Mouse (Mus musculus): ENCODE data around the gene Gm42878. TPM values are rescaled to one million over a fixed set of nuclear protein-coding genes. Genes with fewer than 3 reads are reported as not detected.
A peak's percentile ranks its signal among the peaks of the same experiment; 100 is the strongest.

Gene Gm42878
- polyA plus RNA-seq, 1 experiment from 2014 or later = not detected

- 57% methylated on average over 8 of the region's 9 CpGs for WGBS
- Histone ChIP-seq H3K9me3 (ENCODE audit: control insufficient read depth, low read length) (no peaks in the 10 kb centered on the region), H3K4me3 (ENCODE audit: low read length) (no peak overlapping the region), H3K27me3 (ENCODE audit: control insufficient read depth, insufficient read depth, low read depth, low read length) (no peaks in the 10 kb centered on the region), H3K9ac (ENCODE audit: low read length) (no peak overlapping the region), H3K36me3 (ENCODE audit: control insufficient read depth, insufficient read depth, low read length) (peaks cover 17% of the 10 kb centered on the region), H3K4me1 (replicated peaks; ENCODE audit: control insufficient read depth, insufficient read depth, low read length) (peaks cover 12% of the 10 kb centered on the region), H3K4me2 (ENCODE audit: low read depth, low read length) (no peak overlapping the region), H3K27ac (ENCODE audit: low read length) (peak overlapping the region; percentile 72)
- ATAC-seq (ENCODE audit: low read depth) = peak; percentile 77
Observed at GRCm38 (mm10) chr5:121569881-121570420, 24.7 kb upstream of the Gm42878 start.

- H3K36me3 ChIP-seq (ENCODE audit: control insufficient read depth, insufficient read depth, low read length) = 0 out of 2 replicates have a peak, but pooled peaks cover 4% of the 10 kb centered on the region
- no peaks in the 10 kb centered on the region for H3K9me3 ChIP-seq (ENCODE audit: control insufficient read depth, low read length)
- H3K4me1 ChIP-seq (replicated peaks; ENCODE audit: control insufficient read depth, insufficient read depth, low read length) = peaks cover 10% of the 10 kb centered on the region
- H3K4me3 ChIP-seq (ENCODE audit: low read length) = no peak overlapping the region
- no peak overlapping the region for H3K27ac ChIP-seq (ENCODE audit: low read length)
- ATAC-seq (ENCODE audit: low read depth) = no peak
- H3K9ac ChIP-seq (ENCODE audit: low read length) = no peak overlapping the region
- H3K27me3 ChIP-seq (ENCODE audit: control insufficient read depth, insufficient read depth, low read depth, low read length) = no peaks in the 10 kb centered on the region
- WGBS = 81% methylated on average over 16 of the region's 16 CpGs
- no peak overlapping the region for H3K4me2 ChIP-seq (ENCODE audit: low read depth, low read length)
Observed at GRCm38 (mm10) chr5:121566035-121566681, 20.9 kb upstream of the Gm42878 start.

- Histone ChIP-seq H3K9ac (ENCODE audit: low read length) (peak overlapping the region; percentile 53), H3K4me3 (ENCODE audit: low read length) (peak overlapping the region; percentile 37), H3K4me2 (ENCODE audit: low read depth, low read length) (peak overlapping the region; percentile 57), H3K36me3 (ENCODE audit: control insufficient read depth, insufficient read depth, low read length) (0 out of 2 replicates have a peak, but pooled peaks cover 2% of the 10 kb centered on the region), H3K27me3 (ENCODE audit: control insufficient read depth, insufficient read depth, low read depth, low read length) (no peaks in the 10 kb centered on the region), H3K27ac (ENCODE audit: low read length) (no peak overlapping the region), H3K9me3 (ENCODE audit: control insufficient read depth, low read length) (no peaks in the 10 kb centered on the region), H3K4me1 (replicated peaks; ENCODE audit: control insufficient read depth, insufficient read depth, low read length) (peaks cover 3% of the 10 kb centered on the region; the same call in 1 of the 2 replicates)
- 4% methylated on average over 11 of the region's 11 CpGs for WGBS
- ATAC-seq (ENCODE audit: low read depth) = peak; percentile 59; the same call in 1 of the 2 replicates
Observed at GRCm38 (mm10) chr5:121564468-121564895, 19.2 kb upstream of the Gm42878 start.

- no peaks in the 10 kb centered on the region for H3K27me3 ChIP-seq (ENCODE audit: control insufficient read depth, insufficient read depth, low read depth, low read length)
- H3K4me1 ChIP-seq (replicated peaks; ENCODE audit: control insufficient read depth, insufficient read depth, low read length) = peaks cover 3% of the 10 kb centered on the region; the same call in 1 of the 2 replicates
- no peak for ATAC-seq (ENCODE audit: low read depth)
- 92% methylated on average over 3 of the region's 3 CpGs for WGBS
- no peaks in the 10 kb centered on the region for H3K36me3 ChIP-seq (ENCODE audit: control insufficient read depth, insufficient read depth, low read length)
- H3K9me3 ChIP-seq (ENCODE audit: control insufficient read depth, low read length) = no peaks in the 10 kb centered on the region
- no peak overlapping the region for H3K9ac ChIP-seq (ENCODE audit: low read length)
- no peak overlapping the region for H3K4me3 ChIP-seq (ENCODE audit: low read length)
- no peak overlapping the region for H3K27ac ChIP-seq (ENCODE audit: low read length)
- no peak overlapping the region for H3K4me2 ChIP-seq (ENCODE audit: low read depth, low read length)
Observed at GRCm38 (mm10) chr5:121562436-121562835, 17.2 kb upstream of the Gm42878 start.

- no peaks in the 10 kb centered on the region for H3K27me3 ChIP-seq (ENCODE audit: control insufficient read depth, insufficient read depth, low read depth, low read length)
- peaks cover 9% of the 10 kb centered on the region for H3K4me1 ChIP-seq (replicated peaks; ENCODE audit: control insufficient read depth, insufficient read depth, low read length)
- WGBS = 81% methylated on average over 7 of the region's 7 CpGs
- no peaks in the 10 kb centered on the region for H3K9me3 ChIP-seq (ENCODE audit: control insufficient read depth, low read length)
- no peak overlapping the region for H3K27ac ChIP-seq (ENCODE audit: low read length)
- no peak for ATAC-seq (ENCODE audit: low read depth)
- H3K4me2 ChIP-seq (ENCODE audit: low read depth, low read length) = no peak overlapping the region
- no peaks in the 10 kb centered on the region for H3K36me3 ChIP-seq (ENCODE audit: control insufficient read depth, insufficient read depth, low read length)
- H3K9ac ChIP-seq (ENCODE audit: low read length) = no peak overlapping the region
- no peak overlapping the region for H3K4me3 ChIP-seq (ENCODE audit: low read length)
Observed at GRCm38 (mm10) chr5:121549196-121549595, 3.9 kb upstream of the Gm42878 start.

- no peak for ATAC-seq (ENCODE audit: low read depth)
- Histone ChIP-seq H3K27ac (ENCODE audit: low read length) (no peak overlapping the region), H3K27me3 (ENCODE audit: control insufficient read depth, insufficient read depth, low read depth, low read length) (no peaks in the 10 kb centered on the region), H3K4me3 (ENCODE audit: low read length) (no peak overlapping the region), H3K9me3 (ENCODE audit: control insufficient read depth, low read length) (no peaks in the 10 kb centered on the region), H3K9ac (ENCODE audit: low read length) (no peak overlapping the region), H3K4me1 (replicated peaks; ENCODE audit: control insufficient read depth, insufficient read depth, low read length) (peaks cover 16% of the 10 kb centered on the region), H3K4me2 (ENCODE audit: low read depth, low read length) (no peak overlapping the region), H3K36me3 (ENCODE audit: control insufficient read depth, insufficient read depth, low read length) (no peaks in the 10 kb centered on the region)
- WGBS = 92% methylated on average over 3 of the region's 3 CpGs
Observed at GRCm38 (mm10) chr5:121547084-121547483, 1.8 kb upstream of the Gm42878 start.

GRCm38 (mm10) chr5:121546530-121546895 is 1.2 kb upstream of the Gm42878 start:
- Histone ChIP-seq H3K4me2 (ENCODE audit: low read depth, low read length) (peak overlapping the region; percentile 66), H3K9ac (ENCODE audit: low read length) (peak overlapping the region; percentile 95), H3K9me3 (ENCODE audit: control insufficient read depth, low read length) (no peaks in the 10 kb centered on the region), H3K4me3 (ENCODE audit: low read length) (peak overlapping the region; percentile 97), H3K27ac (ENCODE audit: low read length) (no peak overlapping the region; the same call in 1 of the 2 replicates), H3K27me3 (ENCODE audit: control insufficient read depth, insufficient read depth, low read depth, low read length) (no peaks in the 10 kb centered on the region), H3K36me3 (ENCODE audit: control insufficient read depth, insufficient read depth, low read length) (no peaks in the 10 kb centered on the region), H3K4me1 (replicated peaks; ENCODE audit: control insufficient read depth, insufficient read depth, low read length) (peaks cover 16% of the 10 kb centered on the region)
- 22% methylated on average over 6 of the region's 6 CpGs for WGBS
- peak; percentile 35; the same call in 1 of the 2 replicates for ATAC-seq (ENCODE audit: low read depth)

- 1% methylated on average over 48 of the region's 55 CpGs for WGBS
- peak within 1 kb of the TSS; percentile 95 for H3K9ac ChIP-seq (ENCODE audit: low read length)
- peak within 1 kb of the TSS; percentile 97 for H3K4me3 ChIP-seq (ENCODE audit: low read length)
- peak within 1 kb of the TSS; percentile 72 for H3K4me2 ChIP-seq (ENCODE audit: low read depth, low read length)
- H3K27me3 ChIP-seq (ENCODE audit: control insufficient read depth, insufficient read depth, low read depth, low read length) = no peaks in the 10 kb centered on the region
- ATAC-seq (ENCODE audit: low read depth) = peak; percentile 96
- peak within 1 kb of the TSS; percentile 92 for H3K27ac ChIP-seq (ENCODE audit: low read length)
- peaks cover 16% of the 10 kb centered on the region for H3K4me1 ChIP-seq (replicated peaks; ENCODE audit: control insufficient read depth, insufficient read depth, low read length)
- H3K36me3 ChIP-seq (ENCODE audit: control insufficient read depth, insufficient read depth, low read length) = no peaks in the 10 kb centered on the region
- no peaks in the 10 kb centered on the region for H3K9me3 ChIP-seq (ENCODE audit: control insufficient read depth, low read length)
Observed at GRCm38 (mm10) chr5:121545793-121546529, 679 bp upstream of the Gm42878 start, which contains the start of gene Mapkapk5. TSS of gene Mapkapk5 (minus strand) at chr5:121545905.

GRCm38 (mm10) chr5:121543370-121543769 is 1.9 kb downstream of the Gm42878 start:
- Histone ChIP-seq H3K36me3 (ENCODE audit: control insufficient read depth, insufficient read depth, low read length) (no peaks in the 10 kb centered on the region; the same call in 1 of the 2 replicates), H3K27ac (ENCODE audit: low read length) (no peak overlapping the region), H3K4me3 (ENCODE audit: low read length) (no peak overlapping the region), H3K9ac (ENCODE audit: low read length) (no peak overlapping the region), H3K9me3 (ENCODE audit: control insufficient read depth, low read length) (no peaks in the 10 kb centered on the region), H3K4me2 (ENCODE audit: low read depth, low read length) (no peak overlapping the region), H3K27me3 (ENCODE audit: control insufficient read depth, insufficient read depth, low read depth, low read length) (no peaks in the 10 kb centered on the region), H3K4me1 (replicated peaks; ENCODE audit: control insufficient read depth, insufficient read depth, low read length) (peaks cover 16% of the 10 kb centered on the region)
- ATAC-seq (ENCODE audit: low read depth) = no peak
- 81% methylated on average over 3 of the region's 3 CpGs for WGBS
